Mouse (Mus musculus) cortical plate, adult 2 months (tissue): ENCODE measurements around the gene Mrgpra4. TPM values are rescaled to one million over a fixed set of nuclear protein-coding genes. Genes with fewer than 3 reads are reported as not detected.

ENCODE experiments used
- H3K27ac ChIP-seq: fragments of 200-500 bp; 2 replicates; pipeline ENCODE4 v1.5.1; 2012; ENCODE audit warnings: low read length, control low read depth, inconsistent platforms; ENCODE audit not compliant: insufficient read depth
- H3K4me1 ChIP-seq: fragments of 200-500 bp; 2 replicates; pipeline ENCODE4 v1.6.1; 2011; ENCODE audit warnings: low read length; ENCODE audit not compliant: control insufficient read depth, insufficient read depth
- H3K4me3 ChIP-seq: fragments of 200-500 bp; 2 replicates; pipeline ENCODE4 v1.5.1; 2011; ENCODE audit warnings: mild to moderate bottlenecking, low read length, control low read depth; ENCODE audit not compliant: insufficient read depth
- CTCF ChIP-seq: fragments of 200-500 bp; IDR thresholded peaks from 2 replicates; pipeline ENCODE4 v1.5.1; 2011; ENCODE audit warnings: mild to moderate bottlenecking, control low read depth, low read length; ENCODE audit not compliant: insufficient read depth; ENCODE audit errors: extremely low read depth
- POLR2A ChIP-seq: fragments of 200-500 bp; IDR thresholded peaks from 2 replicates; pipeline ENCODE4 v1.6.1; 2011; ENCODE audit warnings: mild to moderate bottlenecking, low read length, control low read depth; ENCODE audit not compliant: insufficient read depth; ENCODE audit errors: extremely low read depth
- polyA plus RNA-seq: library from polyadenylated mRNA; depleted of rRNA; stranded (reverse); fragments of >200 nt; gene quantifications from 2 replicates; pipeline ENCODE4 v1.2.3, GENCODE M21; 2012; rRNA removed

The Mrgpra4 gene
- not detected in 2 replicates for polyA plus RNA-seq

DNA sequence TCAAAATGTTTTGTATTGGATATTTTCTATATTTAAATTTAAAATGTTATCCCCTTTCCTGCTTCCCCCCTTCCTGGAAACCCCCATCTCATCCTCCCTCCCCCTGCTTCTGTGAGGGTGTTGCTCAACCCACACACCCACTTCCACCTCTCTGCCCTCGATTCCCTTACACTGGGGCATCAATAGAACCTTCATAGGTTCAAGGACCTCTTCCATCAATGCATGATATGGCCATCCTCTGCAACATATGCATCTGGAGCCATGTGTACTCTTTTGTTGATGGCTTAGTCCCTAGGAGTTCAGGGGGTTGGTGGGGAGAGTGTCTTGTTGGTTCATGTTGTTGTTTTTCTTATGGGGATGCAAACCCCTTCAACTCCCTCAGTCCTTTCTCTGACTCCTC lies at the start of gene Mrgpra4:
Gene Mrgpra4 (minus strand): TSS at position 101 of the 400 bp plus-strand sequence.
- H3K27ac ChIP-seq, result no peak within 1 kb of the TSS
- no peak within 1 kb of the TSS for H3K4me3 ChIP-seq
- TF ChIP-seq CTCF (no peak), POLR2A (no peak)
- H3K4me1 ChIP-seq, result no peaks in the 10 kb centered on the region

DNA sequence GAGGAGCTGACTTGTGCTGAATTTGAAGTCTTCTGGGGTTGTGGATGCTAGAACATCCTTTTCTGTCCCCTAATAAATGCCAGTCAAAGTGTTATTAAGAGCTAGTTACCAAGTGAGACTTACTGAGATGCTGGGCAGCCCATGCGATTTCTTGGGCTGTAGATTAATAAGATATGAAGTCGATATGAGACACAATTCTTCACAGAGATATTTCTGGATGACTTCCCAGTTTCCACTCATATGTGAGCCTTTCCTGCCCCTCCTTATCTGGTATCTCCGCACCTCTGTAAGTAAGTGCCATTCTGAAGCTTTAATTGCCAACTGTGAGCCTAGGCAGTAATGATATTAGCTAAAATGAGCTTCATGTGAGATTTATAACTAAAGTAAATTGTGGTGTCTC lies 45.6 kb upstream of the Mrgpra4 start, which contains the start of gene Mrgprx1:
Gene Mrgprx1 (minus strand): TSS at position 101 of the 400 bp plus-strand sequence.
- no peaks in the 10 kb centered on the region for H3K4me1 ChIP-seq
- no peak for TF ChIP-seq CTCF
- H3K4me3 ChIP-seq, result no peak within 1 kb of the TSS
- H3K27ac ChIP-seq, result no peak within 1 kb of the TSS

DNA sequence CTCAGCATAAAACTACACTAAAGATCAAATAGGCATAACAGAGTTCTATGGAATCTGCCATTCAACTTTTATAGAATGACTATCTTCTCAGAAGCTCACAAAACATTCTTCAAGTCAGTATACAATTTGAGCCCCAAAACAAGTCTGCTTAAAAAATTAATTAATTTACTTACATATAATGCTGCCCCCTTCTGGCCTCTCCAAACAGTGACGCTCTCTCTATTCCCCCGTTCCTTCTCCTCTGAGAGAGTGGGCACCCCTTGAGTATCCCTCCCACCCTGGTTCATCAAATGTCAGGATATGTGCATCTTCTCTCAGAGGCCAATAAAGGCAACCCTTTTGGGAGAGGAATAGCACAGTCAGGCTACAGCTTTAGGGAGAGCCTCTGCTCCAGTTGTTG lies 36.0 kb upstream of the Mrgpra4 start:
- H3K27ac ChIP-seq, result no peak overlapping the region
- TF ChIP-seq CTCF (no peak), POLR2A (no peak)
- no peaks in the 10 kb centered on the region for H3K4me1 ChIP-seq
- H3K4me3 ChIP-seq, result no peak overlapping the region

DNA sequence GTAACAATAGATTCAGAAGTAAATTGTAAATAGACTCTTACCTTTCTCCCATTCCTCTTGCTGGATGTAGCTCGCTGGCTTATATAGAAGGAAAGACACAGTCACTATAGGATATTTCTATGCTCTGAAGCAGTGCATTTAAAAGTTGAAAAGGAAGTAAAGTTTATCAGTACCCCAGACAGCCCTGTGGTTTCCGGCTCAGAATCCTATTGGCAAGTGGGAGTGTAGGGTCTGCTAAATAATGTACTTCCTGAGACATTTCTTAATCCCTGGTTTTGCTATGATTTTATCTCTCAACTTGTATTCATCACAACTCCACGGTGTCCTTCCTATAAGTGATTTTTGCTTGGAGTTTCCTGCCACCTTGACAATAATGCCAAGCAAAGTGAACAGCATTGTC lies 13.8 kb upstream of the Mrgpra4 start:
- Histone ChIP-seq H3K4me3 (no peak overlapping the region), H3K4me1 (no peaks in the 10 kb centered on the region), H3K27ac (no peak overlapping the region)
- TF ChIP-seq CTCF, result no peak
- TF ChIP-seq POLR2A, result no peak

DNA sequence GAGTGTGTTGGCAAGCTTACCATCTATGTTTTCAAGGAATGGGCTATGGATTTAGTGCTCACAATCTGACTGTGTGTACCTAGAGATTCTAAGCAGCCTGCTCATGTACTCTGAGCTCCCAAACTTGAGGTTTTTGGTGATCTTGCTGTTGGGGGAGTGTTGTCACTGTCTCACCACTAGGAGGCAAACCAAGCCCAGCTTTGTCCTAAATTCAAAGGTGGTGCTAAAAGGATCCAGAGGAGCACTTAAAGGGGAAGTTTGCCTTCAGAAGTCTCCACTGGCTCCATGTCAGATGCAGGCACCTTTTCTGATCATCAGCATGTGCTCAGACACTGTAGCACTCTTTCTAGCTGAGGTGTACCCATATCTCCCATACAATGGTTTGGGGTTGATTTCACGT lies 4.9 kb upstream of the Mrgpra4 start:
- no peak for TF ChIP-seq POLR2A
- TF ChIP-seq CTCF, result no peak
- Histone ChIP-seq H3K4me3 (no peak overlapping the region), H3K4me1 (no peaks in the 10 kb centered on the region), H3K27ac (no peak overlapping the region)

Other genes with a start within 250 kb of the Mrgpra4 start
- not detected in 2 replicates for gene Mrgprx1, start 45.5 kb upstream of the Mrgpra4 start, polyA plus RNA-seq
- not detected in 2 replicates for gene Mrgprb5, start 186.9 kb upstream of the Mrgpra4 start, polyA plus RNA-seq
- gene Mrgprb4, start 217.2 kb upstream of the Mrgpra4 start, polyA plus RNA-seq, result not detected in 2 replicates